Mouse (Mus musculus) forebrain, postnatal 0 days (tissue): Measurements from ENCODE around the gene Mdh1b. TPM values are rescaled to one million over a fixed set of nuclear protein-coding genes. Genes with fewer than 3 reads are reported as not detected.

Source experiments
- ATAC-seq: fragments of 200-750 bp; cut with Nextera tagmentation; 2 replicates; pipeline ENCODE4 v1.8.0; 2017; ENCODE audit warnings: mild to moderate bottlenecking, moderate library complexity
- DNase-seq: peaks from one replicate; pipeline ENCODE4 v3.0.0-alpha.2; 2015
- H3K27ac ChIP-seq: fragments of 300-500 bp; sonication (generic); 2 replicates; pipeline ENCODE4 v1.5.1; 2014; ENCODE audit warnings: low read depth, mild to moderate bottlenecking, antibody characterized with exemption, low read length, moderate library complexity, mixed read lengths
- H3K27me3 ChIP-seq: fragments of 300-500 bp; sonication (generic); 2 replicates; pipeline ENCODE4 v1.6.1; 2014; ENCODE audit warnings: mild to moderate bottlenecking, low read length, mixed read lengths; ENCODE audit not compliant: insufficient read depth
- H3K36me3 ChIP-seq: fragments of 300-500 bp; sonication (generic); 2 replicates; pipeline ENCODE4 v1.6.1; 2014; ENCODE audit warnings: mild to moderate bottlenecking, moderate library complexity; ENCODE audit not compliant: insufficient read depth
- H3K4me1 ChIP-seq: fragments of 300-500 bp; sonication (generic); 2 replicates; pipeline ENCODE4 v1.6.1; 2014; ENCODE audit warnings: antibody characterized with exemption; ENCODE audit not compliant: insufficient read depth
- H3K4me2 ChIP-seq: fragments of 300-500 bp; sonication (generic); 2 replicates; pipeline ENCODE4 v1.6.1; 2014; ENCODE audit warnings: low read depth, mild to moderate bottlenecking, moderate library complexity
- H3K4me3 ChIP-seq: fragments of 300-500 bp; sonication (generic); 2 replicates; pipeline ENCODE4 v1.5.1; 2014; ENCODE audit warnings: low read depth, low read length, mixed read lengths
- H3K9ac ChIP-seq: fragments of 300-500 bp; sonication (generic); 2 replicates; pipeline ENCODE4 v1.6.1; 2014; ENCODE audit warnings: mild to moderate bottlenecking
- H3K9me3 ChIP-seq: fragments of 300-500 bp; sonication (generic); 2 replicates; pipeline ENCODE4 v1.6.1; 2016; ENCODE audit warnings: low read length
- CTCF ChIP-seq: sonication (generic); IDR thresholded peaks from 2 replicates; pipeline ENCODE4 v1.5.1; 2016; ENCODE audit warnings: antibody characterized with exemption, control low read depth, low read depth
- WGBS: fragments of 180-500 bp; shearing (Covaris S2); extraction: QIAGEN DNeasy Blood & Tissue Kit; methylation state at CpG from one replicate; pipeline ENCODE4 v1.1.7; 2014; 5-methylcytosine and 5-hydroxymethylcytosine counted together
- polyA plus RNA-seq: library from polyadenylated mRNA; unstranded; fragments of >200 nt; fragmentation: Nextera tagmentation; extraction: Ambion mirVana; gene quantifications from 2 replicates; pipeline ENCODE4 v1.2.1, GENCODE M21; 2015
- total RNA-seq: library from RNA; depleted of rRNA; stranded (reverse); fragments of >200 nt; gene quantifications from 2 replicates; pipeline ENCODE4 v1.2.3, GENCODE M21; 2014; rRNA removed

The Mdh1b gene
- 1.6 and 2.0 TPM in 2 replicates for total RNA-seq
- polyA plus RNA-seq, result 0.26 and 0.86 TPM in 2 replicates

- no peaks in the 10 kb centered on the region for H3K36me3 ChIP-seq
- TF ChIP-seq CTCF, result 0 out of 2 replicates have a peak, but pooled peaks have one; percentile 18
- H3K4me1 ChIP-seq, result peaks cover 8% of the 10 kb centered on the region; the same call in 1 of the 2 replicates
- H3K27ac ChIP-seq, result no peak within 1 kb of the TSS
- H3K27me3 ChIP-seq, result peaks cover 6% of the 10 kb centered on the region; the same call in 1 of the 2 replicates
- DNase-seq (peak; percentile 97), ATAC-seq (peak; percentile 99)
- peak within 1 kb of the TSS; percentile 58 for H3K4me2 ChIP-seq
- no peaks in the 10 kb centered on the region for H3K9me3 ChIP-seq
- H3K4me3 ChIP-seq, result peak within 1 kb of the TSS; percentile 60
- peak within 1 kb of the TSS; percentile 61 for H3K9ac ChIP-seq
- under 1% methylated on average over 31 of the region's 31 CpGs for WGBS
Measured at GRCm38 (mm10) chr1:63730240-63730771, at the start of gene Mdh1b, which contains the start of gene Fastkd2. Mdh1b (minus strand) TSS chr1:63730318. Fastkd2 (plus strand) TSS chr1:63730614.

GRCm38 (mm10) chr1:63776902-63777630 is 46.9 kb upstream of the Mdh1b start:
- no peak overlapping the region for H3K9ac ChIP-seq
- ATAC-seq (no peak), DNase-seq (no peak)
- H3K9me3 ChIP-seq, result no peaks in the 10 kb centered on the region
- WGBS, result 70% methylated on average over 4 of the region's 4 CpGs
- no peak for TF ChIP-seq CTCF
- H3K27me3 ChIP-seq, result no peaks in the 10 kb centered on the region
- H3K36me3 ChIP-seq, result no peaks in the 10 kb centered on the region
- H3K4me3 ChIP-seq, result no peak overlapping the region
- H3K4me2 ChIP-seq, result no peak overlapping the region
- H3K27ac ChIP-seq, result no peak overlapping the region
- H3K4me1 ChIP-seq, result no peaks in the 10 kb centered on the region

GRCm38 (mm10) chr1:63776396-63776795 is 46.3 kb upstream of the Mdh1b start:
- no peak for TF ChIP-seq CTCF
- Histone ChIP-seq H3K4me3 (no peak overlapping the region), H3K36me3 (no peaks in the 10 kb centered on the region), H3K27ac (no peak overlapping the region), H3K27me3 (no peaks in the 10 kb centered on the region), H3K4me1 (0 out of 2 replicates have a peak, but pooled peaks cover under 1% of the 10 kb centered on the region), H3K4me2 (no peak overlapping the region), H3K9ac (no peak overlapping the region), H3K9me3 (no peaks in the 10 kb centered on the region)
- DNase-seq, result no peak
- no peak for ATAC-seq
- 39% methylated on average over 1 of the region's 1 CpGs for WGBS

- WGBS, result 20% methylated on average over 7 of the region's 7 CpGs
- Histone ChIP-seq H3K4me1 (peaks cover 27% of the 10 kb centered on the region), H3K27me3 (no peaks in the 10 kb centered on the region), H3K9me3 (no peaks in the 10 kb centered on the region), H3K4me2 (peak overlapping the region; percentile 6; the same call in 1 of the 2 replicates), H3K4me3 (no peak overlapping the region), H3K36me3 (no peaks in the 10 kb centered on the region), H3K9ac (no peak overlapping the region), H3K27ac (peak overlapping the region; percentile 76)
- ATAC-seq, result peak; percentile 95
- DNase-seq, result peak; percentile 89
- TF ChIP-seq CTCF, result no peak
Measured at GRCm38 (mm10) chr1:63770309-63770708, 40.2 kb upstream of the Mdh1b start.

GRCm38 (mm10) chr1:63769167-63769566 is 39.0 kb upstream of the Mdh1b start, which contains the start of gene 4933402D24Rik:
4933402D24Rik (minus strand) TSS chr1:63769267.
- Histone ChIP-seq H3K4me3 (no peak within 1 kb of the TSS), H3K4me1 (peaks cover 32% of the 10 kb centered on the region), H3K4me2 (no peak within 1 kb of the TSS), H3K27me3 (no peaks in the 10 kb centered on the region), H3K9me3 (no peaks in the 10 kb centered on the region), H3K9ac (no peak within 1 kb of the TSS), H3K27ac (peak within 1 kb of the TSS; percentile 76), H3K36me3 (no peaks in the 10 kb centered on the region)
- DNase-seq, result no peak
- no peak for TF ChIP-seq CTCF
- ATAC-seq, result no peak
- WGBS, result 59% methylated on average over 5 of the region's 5 CpGs

DNA sequence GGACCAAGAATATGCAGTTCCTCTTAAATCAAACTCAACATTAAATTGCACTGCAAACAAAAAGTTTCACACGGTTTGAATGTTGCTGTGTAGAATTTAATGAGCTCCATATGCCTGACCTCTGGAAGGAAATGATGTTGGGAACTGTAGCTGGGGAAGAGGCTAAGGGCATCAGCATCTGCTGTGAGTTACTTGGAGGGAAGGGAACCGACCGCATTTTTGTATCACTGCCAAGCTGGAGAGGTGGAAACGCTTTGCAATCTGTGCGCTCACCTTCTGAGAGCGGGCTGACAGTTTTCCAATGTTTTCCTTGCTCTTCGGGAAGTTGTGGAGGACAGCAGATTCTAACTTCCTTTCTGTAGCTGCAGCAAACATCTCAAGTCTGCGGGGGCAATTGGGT is 38.0 kb upstream of the Mdh1b start:
- Histone ChIP-seq H3K9ac (no peak overlapping the region), H3K4me3 (no peak overlapping the region), H3K4me1 (peaks cover 38% of the 10 kb centered on the region), H3K27ac (no peak overlapping the region), H3K36me3 (no peaks in the 10 kb centered on the region), H3K4me2 (no peak overlapping the region), H3K27me3 (no peaks in the 10 kb centered on the region), H3K9me3 (no peaks in the 10 kb centered on the region)
- ATAC-seq (no peak), DNase-seq (no peak)
- TF ChIP-seq CTCF, result no peak
- WGBS, result 57% methylated on average over 8 of the region's 8 CpGs

DNA sequence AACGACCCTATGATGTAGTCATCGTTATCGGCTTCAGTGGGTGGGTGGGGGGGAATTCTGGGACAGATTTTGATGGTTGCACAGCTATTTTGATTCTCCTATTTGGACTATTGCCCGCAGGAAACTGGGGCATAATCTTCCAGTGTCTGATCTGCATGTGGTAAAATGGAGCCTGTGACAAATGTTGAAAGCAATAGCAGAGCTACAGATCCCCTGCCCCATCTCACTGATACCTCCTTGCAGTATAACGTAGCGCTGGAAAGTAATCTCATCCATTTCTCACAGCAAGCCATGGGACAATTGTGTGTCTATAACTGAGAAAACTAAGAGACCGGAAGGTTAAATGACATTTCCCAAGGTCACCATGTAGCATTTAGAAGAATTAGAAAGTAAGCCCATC is 34.3 kb upstream of the Mdh1b start:
- H3K27ac ChIP-seq, result peak overlapping the region; percentile 73
- ATAC-seq, result 0 out of 2 replicates have a peak, but pooled peaks have one; percentile 24
- H3K4me2 ChIP-seq, result peak overlapping the region; percentile 19; the same call in 1 of the 2 replicates
- no peak overlapping the region for H3K4me3 ChIP-seq
- DNase-seq, result no peak
- no peak for TF ChIP-seq CTCF
- no peaks in the 10 kb centered on the region for H3K27me3 ChIP-seq
- H3K9me3 ChIP-seq, result no peaks in the 10 kb centered on the region
- no peak overlapping the region for H3K9ac ChIP-seq
- H3K36me3 ChIP-seq, result no peaks in the 10 kb centered on the region
- WGBS, result 26% methylated on average over 7 of the region's 7 CpGs
- H3K4me1 ChIP-seq, result peaks cover 26% of the 10 kb centered on the region
